Mouse (Mus musculus): Measurements from ENCODE around the gene Atp23. TPM values are rescaled to one million over a fixed set of nuclear protein-coding genes. Genes with fewer than 3 reads are reported as not detected.

The Atp23 gene
- polyA plus RNA-seq, 1 experiment from 2014 or later, result 9.4 TPM

- Histone ChIP-seq H3K27ac (ENCODE audit: low read depth, low read length) (no peak overlapping the region), H3K27me3 (ENCODE audit: control insufficient read depth, insufficient read depth, low read length) (no peaks in the 10 kb centered on the region), H3K4me2 (no peak overlapping the region), H3K9ac (ENCODE audit: low read depth, low read length) (no peak overlapping the region), H3K4me1 (ENCODE audit: control insufficient read depth, insufficient read depth, low read length) (peaks cover 5% of the 10 kb centered on the region; the same call in 1 of the 2 replicates), H3K36me3 (ENCODE audit: control insufficient read depth, insufficient read depth, low read length) (no peaks in the 10 kb centered on the region), H3K9me3 (replicated peaks; ENCODE audit: control insufficient read depth, low read length) (no peaks in the 10 kb centered on the region), H3K4me3 (ENCODE audit: low read depth, low read length) (no peak overlapping the region)
- ATAC-seq (replicated peaks; ENCODE audit: insufficient number of reproducible peaks, low FRiP score, low TSS enrichment), result no peak
- WGBS (ENCODE audit: insufficient replicate concordance), result 26% methylated on average over 5 of the region's 5 CpGs
These were observed 3.1 kb upstream of the Atp23 start for GRCm38 (mm10) chr10:126904221-126904620.

- Histone ChIP-seq H3K9ac (ENCODE audit: low read depth, low read length) (no peak overlapping the region), H3K4me1 (ENCODE audit: control insufficient read depth, insufficient read depth, low read length) (peaks cover 5% of the 10 kb centered on the region; the same call in 1 of the 2 replicates), H3K9me3 (replicated peaks; ENCODE audit: control insufficient read depth, low read length) (no peaks in the 10 kb centered on the region), H3K27me3 (ENCODE audit: control insufficient read depth, insufficient read depth, low read length) (no peaks in the 10 kb centered on the region), H3K4me3 (ENCODE audit: low read depth, low read length) (peak overlapping the region; percentile 60), H3K4me2 (peak overlapping the region; percentile 89), H3K27ac (ENCODE audit: low read depth, low read length) (no peak overlapping the region), H3K36me3 (ENCODE audit: control insufficient read depth, insufficient read depth, low read length) (no peaks in the 10 kb centered on the region; the same call in 1 of the 2 replicates)
- 3% methylated on average over 4 of the region's 4 CpGs for WGBS (ENCODE audit: insufficient replicate concordance)
- no peak; the same call in 1 of the 2 replicates for ATAC-seq (replicated peaks; ENCODE audit: insufficient number of reproducible peaks, low FRiP score, low TSS enrichment)
These were observed 311 bp upstream of the Atp23 start for GRCm38 (mm10) chr10:126901488-126901843.

DNA sequence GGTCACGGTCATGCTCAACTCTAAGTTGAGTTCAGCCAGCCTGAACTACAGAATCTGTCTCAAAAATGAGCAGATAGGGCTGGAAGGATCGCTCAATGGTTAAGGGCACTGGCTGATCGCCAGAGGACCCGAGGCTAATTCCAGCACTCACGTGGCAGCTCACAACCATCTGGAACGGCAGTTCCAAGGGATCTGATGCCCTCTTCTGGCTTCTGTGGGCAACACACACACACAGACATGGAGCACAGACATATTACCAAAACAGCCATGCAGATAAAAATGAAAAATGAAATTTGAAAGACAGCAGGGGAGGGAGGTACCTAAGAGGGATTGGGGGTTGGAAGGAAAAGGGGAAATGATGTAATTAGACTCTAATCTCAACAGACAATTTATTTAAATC, 5.3 kb downstream of the Atp23 start:
- H3K4me2 ChIP-seq, result no peak overlapping the region
- no peaks in the 10 kb centered on the region for H3K27me3 ChIP-seq (ENCODE audit: control insufficient read depth, insufficient read depth, low read length)
- ATAC-seq (replicated peaks; ENCODE audit: insufficient number of reproducible peaks, low FRiP score, low TSS enrichment), result no peak
- H3K9ac ChIP-seq (ENCODE audit: low read depth, low read length), result no peak overlapping the region
- H3K27ac ChIP-seq (ENCODE audit: low read depth, low read length), result no peak overlapping the region
- H3K9me3 ChIP-seq (replicated peaks; ENCODE audit: control insufficient read depth, low read length), result no peaks in the 10 kb centered on the region
- H3K4me3 ChIP-seq (ENCODE audit: low read depth, low read length), result no peak overlapping the region
- 57% methylated on average over 6 of the region's 6 CpGs for WGBS (ENCODE audit: insufficient replicate concordance)
- H3K36me3 ChIP-seq (ENCODE audit: control insufficient read depth, insufficient read depth, low read length), result peaks cover 10% of the 10 kb centered on the region
- peaks cover 5% of the 10 kb centered on the region; the same call in 1 of the 2 replicates for H3K4me1 ChIP-seq (ENCODE audit: control insufficient read depth, insufficient read depth, low read length)

DNA sequence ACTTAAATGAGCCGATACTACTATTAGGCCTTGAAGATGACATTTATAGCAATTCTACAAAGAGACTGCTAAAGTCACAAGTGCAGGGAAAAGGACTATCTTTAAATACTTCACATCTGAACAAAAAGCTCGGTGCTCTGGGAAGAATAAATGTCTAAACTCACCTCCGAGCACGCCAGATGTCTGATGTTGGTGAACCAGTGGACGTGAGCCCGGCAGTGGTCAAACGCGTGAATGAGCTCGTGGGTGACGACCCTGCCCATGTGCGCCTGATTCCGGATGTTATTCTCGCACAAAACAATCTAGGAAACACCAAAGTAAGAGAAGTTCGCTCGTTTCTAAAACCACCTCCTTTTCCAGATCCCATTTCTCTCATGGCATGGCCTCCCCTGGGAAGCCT, 7.1 kb downstream of the Atp23 start:
- Histone ChIP-seq H3K36me3 (ENCODE audit: control insufficient read depth, insufficient read depth, low read length) (peaks cover 18% of the 10 kb centered on the region), H3K4me3 (ENCODE audit: low read depth, low read length) (no peak overlapping the region), H3K9me3 (replicated peaks; ENCODE audit: control insufficient read depth, low read length) (no peaks in the 10 kb centered on the region), H3K27me3 (ENCODE audit: control insufficient read depth, insufficient read depth, low read length) (no peaks in the 10 kb centered on the region), H3K4me2 (no peak overlapping the region), H3K4me1 (ENCODE audit: control insufficient read depth, insufficient read depth, low read length) (no peaks in the 10 kb centered on the region), H3K9ac (ENCODE audit: low read depth, low read length) (no peak overlapping the region), H3K27ac (ENCODE audit: low read depth, low read length) (no peak overlapping the region)
- no peak for ATAC-seq (replicated peaks; ENCODE audit: insufficient number of reproducible peaks, low FRiP score, low TSS enrichment)
- 90% methylated on average over 15 of the region's 15 CpGs for WGBS (ENCODE audit: insufficient replicate concordance)

- H3K27ac ChIP-seq (ENCODE audit: low read depth, low read length), result no peak overlapping the region
- H3K27me3 ChIP-seq (ENCODE audit: control insufficient read depth, insufficient read depth, low read length), result no peaks in the 10 kb centered on the region
- 97% methylated on average over 7 of the region's 7 CpGs for WGBS (ENCODE audit: insufficient replicate concordance)
- no peak for ATAC-seq (replicated peaks; ENCODE audit: insufficient number of reproducible peaks, low FRiP score, low TSS enrichment)
- H3K36me3 ChIP-seq (ENCODE audit: control insufficient read depth, insufficient read depth, low read length), result peaks cover 23% of the 10 kb centered on the region
- no peaks in the 10 kb centered on the region for H3K9me3 ChIP-seq (replicated peaks; ENCODE audit: control insufficient read depth, low read length)
- H3K9ac ChIP-seq (ENCODE audit: low read depth, low read length), result no peak overlapping the region
- H3K4me3 ChIP-seq (ENCODE audit: low read depth, low read length), result no peak overlapping the region
- no peak overlapping the region for H3K4me2 ChIP-seq
- no peaks in the 10 kb centered on the region for H3K4me1 ChIP-seq (ENCODE audit: control insufficient read depth, insufficient read depth, low read length)
These were observed 8.0 kb downstream of the Atp23 start for GRCm38 (mm10) chr10:126893145-126893544.

GRCm38 (mm10) chr10:126873755-126874154, 27.4 kb downstream of the Atp23 start:
- no peak overlapping the region for H3K4me3 ChIP-seq (ENCODE audit: low read depth, low read length)
- H3K4me2 ChIP-seq, result no peak overlapping the region
- WGBS (ENCODE audit: insufficient replicate concordance), result 90% methylated on average over 3 of the region's 3 CpGs
- no peak overlapping the region for H3K9ac ChIP-seq (ENCODE audit: low read depth, low read length)
- H3K9me3 ChIP-seq (replicated peaks; ENCODE audit: control insufficient read depth, low read length), result no peaks in the 10 kb centered on the region
- ATAC-seq (replicated peaks; ENCODE audit: insufficient number of reproducible peaks, low FRiP score, low TSS enrichment), result no peak
- H3K36me3 ChIP-seq (ENCODE audit: control insufficient read depth, insufficient read depth, low read length), result no peaks in the 10 kb centered on the region
- H3K27me3 ChIP-seq (ENCODE audit: control insufficient read depth, insufficient read depth, low read length), result no peaks in the 10 kb centered on the region
- no peak overlapping the region for H3K27ac ChIP-seq (ENCODE audit: low read depth, low read length)
- H3K4me1 ChIP-seq (ENCODE audit: control insufficient read depth, insufficient read depth, low read length), result no peaks in the 10 kb centered on the region

GRCm38 (mm10) chr10:126872256-126872655, 28.9 kb downstream of the Atp23 start:
- WGBS (ENCODE audit: insufficient replicate concordance), result 53% methylated on average over 5 of the region's 5 CpGs
- H3K4me1 ChIP-seq (ENCODE audit: control insufficient read depth, insufficient read depth, low read length), result no peaks in the 10 kb centered on the region

DNA sequence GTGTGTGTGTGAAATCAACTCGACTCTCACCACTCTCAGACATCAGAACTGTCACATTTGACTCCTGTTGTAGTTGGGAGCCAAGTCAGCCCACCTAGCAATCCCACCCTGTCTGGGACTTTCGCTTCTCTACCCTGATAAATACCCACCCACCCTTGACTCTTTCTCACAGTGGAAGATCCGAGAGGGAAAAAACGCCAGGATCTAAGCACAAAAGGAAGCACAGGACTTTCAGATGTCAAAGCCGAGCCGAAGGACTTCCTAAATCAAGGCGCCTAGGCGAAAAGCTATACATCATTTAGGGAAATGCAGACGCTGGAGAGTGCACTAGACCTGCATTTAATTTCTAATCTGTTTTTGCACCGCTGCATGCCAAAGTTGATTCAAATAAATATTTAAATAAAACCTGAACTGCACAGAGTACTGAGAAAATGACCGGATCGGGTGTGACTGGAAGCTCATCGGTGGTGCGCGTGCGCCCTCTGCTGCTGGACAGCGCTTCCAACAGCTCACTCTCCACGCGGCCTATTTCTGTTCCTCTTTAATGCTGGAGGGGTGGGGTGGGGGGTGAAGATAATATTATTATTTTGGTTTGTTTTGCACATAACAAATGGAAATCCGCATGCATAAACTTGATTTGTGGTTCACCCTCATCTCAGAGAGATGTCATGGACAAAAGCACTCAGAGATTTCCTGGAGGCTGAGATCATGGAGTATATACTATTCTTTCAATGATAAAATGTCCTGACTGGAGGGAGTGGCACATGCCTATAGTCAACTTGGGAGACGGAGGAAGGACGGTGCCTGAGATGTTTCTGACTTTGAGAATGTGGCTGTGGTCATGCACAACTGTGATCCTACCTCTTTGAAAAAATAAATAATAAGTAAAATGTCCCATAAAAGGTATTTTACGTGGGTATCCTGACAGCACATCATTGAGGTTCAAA, 31.5 kb downstream of the Atp23 start:
- Histone ChIP-seq H3K27me3 (ENCODE audit: control insufficient read depth, insufficient read depth, low read length) (no peaks in the 10 kb centered on the region), H3K4me2 (peak overlapping the region; percentile 32), H3K9me3 (replicated peaks; ENCODE audit: control insufficient read depth, low read length) (no peaks in the 10 kb centered on the region), H3K36me3 (ENCODE audit: control insufficient read depth, insufficient read depth, low read length) (no peaks in the 10 kb centered on the region), H3K27ac (ENCODE audit: low read depth, low read length) (no peak overlapping the region), H3K4me3 (ENCODE audit: low read depth, low read length) (no peak overlapping the region), H3K9ac (ENCODE audit: low read depth, low read length) (no peak overlapping the region), H3K4me1 (ENCODE audit: control insufficient read depth, insufficient read depth, low read length) (no peaks in the 10 kb centered on the region)
- ATAC-seq (replicated peaks; ENCODE audit: insufficient number of reproducible peaks, low FRiP score, low TSS enrichment), result 0 out of 2 replicates have a peak, but pooled peaks have one; percentile 18
- 23% methylated on average over 23 of the region's 23 CpGs for WGBS (ENCODE audit: insufficient replicate concordance)

More at GRCm38 (mm10) chr10:126872256-126872655, 28.9 kb downstream of the Atp23 start:
- Histone ChIP-seq H3K27ac (ENCODE audit: low read depth, low read length) (no peak overlapping the region), H3K27me3 (ENCODE audit: control insufficient read depth, insufficient read depth, low read length) (no peaks in the 10 kb centered on the region), H3K4me2 (no peak overlapping the region), H3K36me3 (ENCODE audit: control insufficient read depth, insufficient read depth, low read length) (no peaks in the 10 kb centered on the region), H3K9ac (ENCODE audit: low read depth, low read length) (no peak overlapping the region), H3K4me3 (ENCODE audit: low read depth, low read length) (no peak overlapping the region), H3K9me3 (replicated peaks; ENCODE audit: control insufficient read depth, low read length) (no peaks in the 10 kb centered on the region)
- ATAC-seq (replicated peaks; ENCODE audit: insufficient number of reproducible peaks, low FRiP score, low TSS enrichment), result no peak
